Mouse (Mus musculus): ENCODE data around the gene Irf2bp2. TPM values are rescaled to one million over a fixed set of nuclear protein-coding genes. Genes with fewer than 3 reads are reported as not detected.

The Irf2bp2 gene
- total RNA-seq, 2 experiments from 2014 or later = 89.7 to 114 TPM

GRCm38 (mm10) chr8:126567674-126568073, 26.1 kb downstream of the Irf2bp2 start:
- DNase-seq = no peak

- DNase-seq = no peak
Measured at GRCm38 (mm10) chr8:126566446-126567062, 27.2 kb downstream of the Irf2bp2 start.

- no peak for DNase-seq
Measured at GRCm38 (mm10) chr8:126565954-126566445, 27.8 kb downstream of the Irf2bp2 start.

GRCm38 (mm10) chr8:126565231-126565781, 28.5 kb downstream of the Irf2bp2 start:
- DNase-seq = no peak

DNA sequence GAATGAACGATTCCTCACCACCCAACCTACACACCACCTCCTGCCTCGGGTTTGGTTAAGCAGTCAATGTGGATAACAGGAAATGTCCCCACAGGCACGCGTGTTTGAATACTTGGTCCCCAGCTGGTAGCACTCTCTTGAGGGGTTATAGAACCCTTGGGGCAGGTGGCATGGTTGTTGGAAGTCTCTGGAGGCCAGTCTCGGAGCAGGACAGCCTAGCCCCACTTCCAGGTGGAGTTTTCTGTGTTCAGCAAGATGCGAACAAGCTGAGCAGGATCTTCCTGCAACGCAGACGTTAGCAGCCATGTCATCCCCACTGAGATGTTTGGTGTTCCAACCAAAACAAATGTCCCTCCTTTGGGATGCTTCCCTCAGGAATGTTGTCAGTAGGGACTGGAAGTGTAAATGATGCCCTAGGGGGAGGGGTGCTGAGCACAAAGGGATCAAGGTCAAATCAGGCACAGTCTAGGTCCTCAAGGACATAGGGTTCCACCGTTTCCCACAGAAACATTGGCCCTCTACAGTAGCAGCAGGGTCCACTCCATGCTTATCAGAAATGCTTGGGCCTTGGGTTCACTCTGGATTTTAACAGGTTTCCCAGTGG, 29.1 kb downstream of the Irf2bp2 start:
- DNase-seq = no peak

- peak in 1 of 2 experiments; percentile 54 for DNase-seq
Measured at GRCm38 (mm10) chr8:126561316-126561841, 32.4 kb downstream of the Irf2bp2 start.

DNA sequence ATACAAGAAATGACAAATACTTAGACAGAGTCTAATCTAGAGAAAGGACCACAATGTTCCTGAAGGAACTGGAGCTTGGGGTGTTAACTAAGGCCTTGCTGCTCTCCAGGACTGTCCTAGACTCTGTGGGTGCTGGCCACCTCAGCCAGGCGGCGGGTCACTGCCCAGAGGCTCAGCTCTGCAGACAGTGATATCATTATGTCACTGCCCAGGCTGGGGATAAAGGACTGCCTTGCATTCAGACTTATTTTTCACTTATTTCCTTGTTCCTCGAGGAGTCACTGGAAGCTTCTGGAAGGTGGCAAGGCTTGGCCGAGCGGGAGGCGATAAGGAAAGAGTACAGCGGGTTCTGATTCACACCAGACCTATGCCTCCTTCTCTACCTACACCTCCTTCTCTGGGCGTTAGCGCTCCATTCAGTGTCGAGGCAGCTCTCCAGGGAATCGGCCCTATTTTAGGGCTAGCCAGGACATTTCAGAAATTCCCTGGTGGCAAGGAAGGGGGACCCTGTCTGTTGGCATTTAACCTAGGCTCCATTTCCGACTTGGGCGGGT, 35.3 kb downstream of the Irf2bp2 start:
- no peak for DNase-seq

DNA sequence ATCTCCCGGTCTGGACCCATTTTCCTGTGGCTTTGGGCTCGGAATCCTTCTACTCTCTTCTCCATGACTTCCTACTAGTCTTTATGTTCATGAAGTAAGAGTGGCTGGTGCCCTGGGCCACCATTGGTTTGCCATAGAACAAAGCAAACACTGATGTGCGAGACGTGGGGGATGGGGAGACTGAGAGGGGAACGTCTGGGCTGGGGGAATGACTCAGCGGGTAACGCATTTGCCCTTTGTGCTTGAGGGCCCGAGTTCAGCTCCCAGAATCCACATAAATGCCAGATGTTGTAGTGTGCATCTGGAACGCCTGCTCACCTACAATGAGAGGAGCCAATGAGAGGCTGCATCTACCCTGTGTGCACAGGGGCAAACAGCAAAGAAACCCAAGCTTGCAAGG, 36.4 kb downstream of the Irf2bp2 start:
- no peak for DNase-seq

- DNase-seq = no peak
Measured at GRCm38 (mm10) chr8:126556691-126557090, 37.1 kb downstream of the Irf2bp2 start.

DNA sequence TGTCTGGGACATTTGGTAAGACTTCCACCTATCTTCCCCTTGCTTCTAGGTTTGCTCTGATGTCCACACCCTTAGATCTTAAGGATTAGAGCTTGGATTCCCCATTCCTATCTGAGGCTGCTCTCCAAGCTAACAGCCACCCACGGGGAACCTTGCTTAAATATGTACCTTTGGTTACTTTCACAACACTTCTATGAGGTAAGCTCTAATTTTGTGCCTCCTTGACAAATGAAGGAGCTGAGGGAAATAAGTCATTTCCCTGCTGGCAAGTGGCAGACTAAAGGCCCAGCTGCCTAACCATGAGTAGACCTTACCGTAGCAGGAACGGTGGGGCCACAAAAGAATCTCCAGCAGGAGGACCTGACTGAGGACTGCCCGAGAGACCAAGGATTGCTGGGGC, 39.0 kb downstream of the Irf2bp2 start:
- DNase-seq = no peak

GRCm38 (mm10) chr8:126551871-126552270, 41.9 kb downstream of the Irf2bp2 start:
- DNase-seq = no peak

GRCm38 (mm10) chr8:126550944-126551357, 42.8 kb downstream of the Irf2bp2 start:
- peak; percentile 89 for DNase-seq

- DNase-seq = peak in 1 of 2 experiments; percentile 60
Measured at GRCm38 (mm10) chr8:126547841-126548240, 45.9 kb downstream of the Irf2bp2 start.

DNA sequence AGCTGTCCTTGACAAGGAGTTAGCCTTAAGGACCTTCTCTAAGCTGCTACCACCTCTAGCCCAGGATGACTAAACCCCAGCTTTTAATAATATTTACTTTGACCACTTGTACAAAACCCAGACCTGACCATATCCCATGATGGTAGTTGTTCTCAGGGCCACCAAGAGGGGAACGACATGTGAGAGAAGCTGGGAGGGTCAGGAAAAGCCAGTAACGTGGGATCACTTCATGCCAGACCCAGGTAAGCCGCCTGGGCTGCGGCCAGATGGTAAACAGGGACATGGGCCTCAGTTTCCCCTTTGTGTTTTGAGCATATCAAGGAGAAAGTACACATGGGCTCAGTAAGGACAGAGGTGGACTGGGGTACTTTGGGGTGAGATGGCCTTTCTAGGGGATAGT, 46.4 kb downstream of the Irf2bp2 start:
- DNase-seq = no peak

DNA sequence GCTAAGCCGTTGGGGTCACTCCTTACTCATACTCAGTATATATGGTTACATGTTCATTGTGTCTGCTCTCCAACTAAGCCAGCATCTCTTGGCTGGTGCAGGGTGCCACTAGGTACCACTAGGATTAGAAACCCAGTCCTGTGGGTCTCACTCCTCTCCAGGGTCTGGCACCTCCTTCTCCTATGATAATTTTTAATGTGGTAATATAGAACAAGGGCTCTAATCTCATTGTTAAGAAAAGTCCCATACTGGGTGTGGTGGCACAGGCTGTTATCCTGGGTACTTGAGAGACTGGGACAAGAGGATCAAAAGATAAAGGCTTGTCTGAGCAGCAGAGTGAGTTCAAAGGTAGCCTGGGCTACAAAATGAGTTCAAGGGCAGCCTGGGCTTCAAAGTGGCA, 47.3 kb downstream of the Irf2bp2 start:
- DNase-seq = no peak

GRCm38 (mm10) chr8:126543407-126543806, 50.4 kb downstream of the Irf2bp2 start:
- DNase-seq = no peak

DNA sequence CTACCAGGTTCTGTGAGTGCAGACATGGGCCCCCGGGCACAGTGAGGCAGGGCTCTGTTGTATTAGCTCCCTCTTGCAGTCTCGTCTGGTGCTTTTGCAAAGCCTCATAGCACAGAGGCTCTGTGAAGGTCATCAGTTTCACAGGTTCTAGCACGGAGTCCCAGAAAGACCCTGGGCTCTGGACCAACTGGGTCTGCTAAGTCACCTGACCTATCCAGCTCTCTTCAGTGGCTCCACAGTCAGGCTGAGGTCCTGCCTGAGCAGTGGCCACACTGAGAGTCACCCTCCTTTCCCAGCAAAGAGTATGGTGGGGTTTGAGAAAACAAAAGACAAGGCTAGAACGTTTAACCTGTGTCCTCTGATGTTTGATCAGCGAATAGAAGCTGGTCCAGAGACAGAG, 51.0 kb downstream of the Irf2bp2 start:
- DNase-seq = peak; percentile 28 to 32

- peak; percentile 35 to 37 for DNase-seq
Measured at GRCm38 (mm10) chr8:126542090-126542689, 51.6 kb downstream of the Irf2bp2 start.

- peak; percentile 47 to 52 for DNase-seq
Measured at GRCm38 (mm10) chr8:126540298-126540697, 53.5 kb downstream of the Irf2bp2 start.

GRCm38 (mm10) chr8:126539355-126540093, 54.3 kb downstream of the Irf2bp2 start:
- peak; percentile 52 to 56 for DNase-seq

DNA sequence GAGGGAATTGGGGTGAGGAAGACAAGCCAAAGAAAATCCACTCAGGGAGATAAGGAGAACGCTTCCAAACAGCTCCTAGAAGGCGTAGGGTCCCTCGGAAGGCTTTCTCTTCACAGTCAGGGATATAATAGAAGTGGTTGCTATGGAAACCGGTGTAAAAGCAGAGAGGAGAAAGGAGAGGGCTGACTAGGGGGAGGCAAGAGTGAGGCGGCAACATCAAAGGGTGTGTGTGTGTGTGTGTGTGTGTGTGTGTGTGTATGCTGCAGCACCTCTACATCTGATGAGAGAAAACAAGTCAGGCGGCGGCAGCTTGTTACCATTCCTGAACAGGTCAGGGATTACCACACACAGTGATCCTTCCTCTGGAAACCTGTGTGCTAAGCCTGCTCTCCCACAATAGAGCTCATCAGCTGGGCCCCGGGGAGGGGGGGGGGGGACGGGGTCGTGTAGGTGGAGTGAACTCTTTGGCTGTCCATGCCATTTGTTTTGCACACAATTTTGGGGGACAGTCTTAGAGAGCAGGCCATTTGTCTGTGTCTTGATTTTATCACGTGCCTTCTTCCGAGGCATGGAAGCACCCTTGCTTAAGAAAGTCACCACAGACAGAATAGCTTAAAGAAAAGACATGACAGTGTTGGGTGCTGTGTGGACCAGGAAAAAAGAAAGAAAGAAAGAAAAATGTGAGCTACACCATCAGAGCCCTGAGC, 55.0 kb downstream of the Irf2bp2 start:
- DNase-seq = peak in 1 of 2 experiments; percentile 47
